Mouse (Mus musculus): Measurements from ENCODE around the gene Olfr1497. TPM values are rescaled to one million over a fixed set of nuclear protein-coding genes. Genes with fewer than 3 reads are reported as not detected.

The Olfr1497 gene
- polyA plus RNA-seq, 1 experiment from 2014 or later = not detected

Other genes with a start within 250 kb of the Olfr1497 start
- gene Olfr1484, start 214.7 kb downstream of the Olfr1497 start, polyA plus RNA-seq (2015; fragmentation: Nextera tagmentation; extraction: Ambion mirVana) = not detected in 2 replicates
- not detected in 2 replicates for gene Olfr1487, start 180.8 kb downstream of the Olfr1497 start, polyA plus RNA-seq (2015; fragmentation: Nextera tagmentation; extraction: Ambion mirVana)
- not detected in 2 replicates for gene Olfr1489, start 166.6 kb downstream of the Olfr1497 start, polyA plus RNA-seq (2015; fragmentation: Nextera tagmentation; extraction: Ambion mirVana)
- gene Olfr1490, start 147.1 kb downstream of the Olfr1497 start, polyA plus RNA-seq (2015; fragmentation: Nextera tagmentation; extraction: Ambion mirVana) = not detected in 2 replicates
- gene Olfr1491, start 100.9 kb downstream of the Olfr1497 start, polyA plus RNA-seq (2015; fragmentation: Nextera tagmentation; extraction: Ambion mirVana) = not detected in 2 replicates
- not detected in 2 replicates for gene Olfr1493-ps1, start 74.9 kb downstream of the Olfr1497 start, polyA plus RNA-seq (2015; fragmentation: Nextera tagmentation; extraction: Ambion mirVana)
- gene Olfr1494, start 58.5 kb downstream of the Olfr1497 start, polyA plus RNA-seq (2015; fragmentation: Nextera tagmentation; extraction: Ambion mirVana) = not detected in 2 replicates
- not detected in 2 replicates for gene Olfr1495, start 33.6 kb downstream of the Olfr1497 start, polyA plus RNA-seq (2015; fragmentation: Nextera tagmentation; extraction: Ambion mirVana)
- not detected in 2 replicates for gene Olfr1496, start 20.3 kb downstream of the Olfr1497 start, polyA plus RNA-seq (2015; fragmentation: Nextera tagmentation; extraction: Ambion mirVana)
- gene Olfr1499, start 21.2 kb upstream of the Olfr1497 start, polyA plus RNA-seq (2015; fragmentation: Nextera tagmentation; extraction: Ambion mirVana) = not detected in 2 replicates
- gene Olfr1500, start 32.3 kb upstream of the Olfr1497 start, polyA plus RNA-seq (2015; fragmentation: Nextera tagmentation; extraction: Ambion mirVana) = not detected in 2 replicates
- gene Olfr1501, start 52.5 kb upstream of the Olfr1497 start, polyA plus RNA-seq (2015; fragmentation: Nextera tagmentation; extraction: Ambion mirVana) = not detected in 2 replicates
- not detected in 2 replicates for gene Olfr1502, start 63.6 kb upstream of the Olfr1497 start, polyA plus RNA-seq (2015; fragmentation: Nextera tagmentation; extraction: Ambion mirVana)
- not detected in 2 replicates for gene Olfr1504, start 99.7 kb upstream of the Olfr1497 start, polyA plus RNA-seq (2015; fragmentation: Nextera tagmentation; extraction: Ambion mirVana)
- not detected in 2 replicates for gene Olfr1505, start 115.3 kb upstream of the Olfr1497 start, polyA plus RNA-seq (2015; fragmentation: Nextera tagmentation; extraction: Ambion mirVana)

Measured in forebrain, embryonic 15.5 days (tissue).